ENCODE assay signal across 23 mouse cellular contexts in the genomic region with DNA sequence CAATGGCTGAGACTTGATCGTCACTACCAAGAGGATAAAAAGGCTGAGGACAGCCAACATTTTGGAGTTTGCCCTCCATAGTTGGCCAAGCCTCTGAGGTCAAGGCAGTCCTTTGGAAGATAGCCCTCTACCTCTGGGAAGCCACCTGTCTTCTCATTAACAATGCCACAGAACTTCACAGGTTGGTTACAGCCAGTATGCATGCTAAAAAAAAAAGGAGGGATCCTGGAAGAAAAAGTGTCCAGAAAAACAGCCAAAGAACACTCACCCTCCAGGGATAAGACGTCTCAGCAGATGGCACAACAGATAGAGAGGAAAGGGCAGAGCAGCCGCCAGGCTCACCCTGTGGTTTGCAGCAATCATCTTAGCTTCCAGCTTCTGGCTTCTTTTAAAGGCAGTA.
A peak's percentile ranks its signal among the peaks of the same experiment; 100 is the strongest.
DNase-seq lines count a peak whose midpoint lies in the region; TF ChIP-seq lines count a peak whose summit lies in the region.
"Had no signal": no experiment of that assay in that cellular context is flagged by ENCODE, and none has a peak within 500 bp of the region (broad histone marks: within the 10 kb centered on the region; RNA-seq: fewer than 3 reads in every experiment).

No protein-coding gene starts in this region.

- no peaks in the 10 kb centered on the region for H3K27me3 ChIP-seq in heart, embryonic 10.5 days (ENCODE audit: insufficient read depth, poor library complexity, severe bottlenecking)
- H3K27me3 ChIP-seq in heart, adult 2 months (ENCODE audit: control insufficient read depth, insufficient read depth, low read length) = no peaks in the 10 kb centered on the region
- H3K27me3 ChIP-seq: embryonic facial prominence, embryonic 12.5 days; limb, embryonic 15.5 days; liver, embryonic 15.5 days; Patski had no signal

- H3K4me1 ChIP-seq in heart, embryonic 10.5 days = no peaks in the 10 kb centered on the region
- H3K4me1 ChIP-seq in heart, adult 2 months (ENCODE audit: control insufficient read depth, insufficient read depth, low read length) = no peaks in the 10 kb centered on the region
- H3K4me1 ChIP-seq: embryonic facial prominence, embryonic 12.5 days; limb, embryonic 10.5 days; limb, embryonic 15.5 days; liver, embryonic 15.5 days had no signal

- H3K36me3 ChIP-seq in heart, embryonic 10.5 days = no peaks in the 10 kb centered on the region
- no peaks in the 10 kb centered on the region for H3K36me3 ChIP-seq in heart, adult 2 months (ENCODE audit: control insufficient read depth, insufficient read depth, low read length)
- H3K36me3 ChIP-seq: embryonic facial prominence, embryonic 12.5 days; G1E; limb, embryonic 10.5 days; limb, embryonic 15.5 days; liver, embryonic 15.5 days had no signal

- no peak for TF ChIP-seq POLR2A in heart, adult 2 months (IDR thresholded peaks at IDR 0.05; ENCODE audit: insufficient read depth, low read depth, low read length)

- intact Hi-C loops in heart, adult 2 months (cut with DNase I) = no loop called here

- no peak overlapping the region for H3K9ac ChIP-seq in heart, adult 2 months (ENCODE audit: low read depth, low read length)
- H3K9ac ChIP-seq: embryonic facial prominence, embryonic 12.5 days; limb, embryonic 15.5 days; liver, embryonic 15.5 days; lung, embryonic 14.5 days had no signal

- no peak overlapping the region for H3K27ac ChIP-seq in heart, embryonic 10.5 days
- H3K27ac ChIP-seq in heart, adult 2 months = no peak overlapping the region
- H3K27ac ChIP-seq: embryonic facial prominence, embryonic 12.5 days; limb, embryonic 10.5 days; limb, embryonic 15.5 days; liver, embryonic 15.5 days had no signal

- no peak for TF ChIP-seq EP300 in heart, adult 2 months (IDR thresholded peaks at IDR 0.05; ENCODE audit: insufficient read depth, low read depth, low read length)

- DNase-seq in adrenal gland, postnatal 14 days = peak; percentile 9
- no peak for DNase-seq in adrenal gland, postnatal 4 days (ENCODE audit: low spot score in 2 of 2)
- DNase-seq in heart, embryonic 10.5 days (ENCODE audit: low spot score) = peak; percentile 27
- no peak for DNase-seq in heart, adult 2 months
- peak; percentile 19 for DNase-seq in A20 (ENCODE audit: low read depth, low spot score)
- peak; percentile 12 for DNase-seq in cerebellum, adult 9-11 months
- no peak for DNase-seq in ovary, postnatal 10 days (ENCODE audit: low spot score)
- DNase-seq in spleen, adult 18-20 months = no peak
- DNase-seq: adrenal gland, postnatal 25 days; embryo, embryonic 11 days; gastrocnemius, postnatal 36 days; heart, postnatal 14 days; kidney, adult 18-20 months; kidney, postnatal 14 days; layer of hippocampus, adult 9-11 months; lung, embryonic 14.5 days; thymus, postnatal 14 days had no signal

- 81% methylated on average over 3 of the region's 3 CpGs for WGBS in heart, embryonic 10.5 days
- WGBS in heart, adult 2 months = 73% methylated on average over 3 of the region's 3 CpGs

- H3K4me3 ChIP-seq in heart, embryonic 10.5 days = no peak overlapping the region
- H3K4me3 ChIP-seq in heart, adult 2 months = no peak overlapping the region
- H3K4me3 ChIP-seq: embryonic facial prominence, embryonic 12.5 days; limb, embryonic 10.5 days; limb, embryonic 15.5 days; liver, embryonic 15.5 days had no signal

- no peaks in the 10 kb centered on the region for H3K9me3 ChIP-seq in heart, embryonic 10.5 days
- H3K9me3 ChIP-seq: embryonic facial prominence, embryonic 12.5 days; G1E; limb, embryonic 10.5 days; limb, embryonic 15.5 days; liver, embryonic 15.5 days had no signal

- H3K79me2 ChIP-seq in heart, adult 2 months (replicated peaks; ENCODE audit: control insufficient read depth, insufficient read depth, low read length) = no peaks in the 10 kb centered on the region

- no peak for TF ChIP-seq CTCF in heart, adult 2 months (IDR thresholded peaks at IDR 0.05)

Comparison
In these comparisons a context has a peak if more than half of its experiments do, and no peak if none do; other contexts are left out.
1. DNase-seq: peak in adrenal gland, postnatal 14 days (single experiment), heart, embryonic 10.5 days (single experiment), A20 (single experiment) and cerebellum, adult 9-11 months (single experiment); none in adrenal gland, postnatal 4 days (0 of 2), heart, adult 2 months (0 of 2), ovary, postnatal 10 days (single experiment) and spleen, adult 18-20 months (0 of 2).